Mouse (Mus musculus): ENCODE measurements at regions not wholly inside any gene's neighbourhood (a gene's known extent, or its start where the extent isn't known, plus 50 kb on each side); places are given as distances from the start of the nearest gene placed in this dataset.

GRCm38 (mm10) chr4:26965831-26966230, 619.1 kb upstream of the Manea start:
- no peak for ATAC-seq (ENCODE audit: low TSS enrichment)

GRCm38 (mm10) chr4:26964850-26965249, 618.2 kb upstream of the Manea start:
- ATAC-seq (ENCODE audit: low TSS enrichment): no peak

GRCm38 (mm10) chr4:26944617-26945016, 597.9 kb upstream of the Manea start:
- no peak for ATAC-seq (ENCODE audit: low TSS enrichment)

- ATAC-seq (ENCODE audit: low TSS enrichment): peak; percentile 93
Measured at GRCm38 (mm10) chr4:26933988-26934798, 587.5 kb upstream of the Manea start.

GRCm38 (mm10) chr4:26929879-26930481, 583.3 kb upstream of the Manea start:
- ATAC-seq (ENCODE audit: low TSS enrichment): peak; percentile 94

DNA sequence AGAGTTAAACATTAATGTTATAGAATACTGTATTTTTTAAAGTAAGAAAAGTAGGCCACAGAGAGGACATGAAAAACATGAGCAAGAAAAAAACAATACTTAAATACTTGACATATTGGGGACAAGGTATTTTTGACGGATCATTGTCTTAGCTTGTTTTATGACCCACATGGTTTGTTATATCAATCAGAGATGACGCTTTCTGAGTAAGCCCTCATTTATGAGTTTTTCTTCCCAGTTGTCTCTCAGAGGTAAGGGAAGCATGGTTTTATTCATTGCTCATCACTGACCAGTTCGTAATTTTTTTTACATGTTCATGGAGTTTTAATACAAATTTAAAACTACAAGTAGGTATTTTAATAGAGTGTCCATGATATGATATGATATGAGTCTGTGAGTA, 579.4 kb upstream of the Manea start:
- no peak for ATAC-seq (ENCODE audit: low TSS enrichment)

DNA sequence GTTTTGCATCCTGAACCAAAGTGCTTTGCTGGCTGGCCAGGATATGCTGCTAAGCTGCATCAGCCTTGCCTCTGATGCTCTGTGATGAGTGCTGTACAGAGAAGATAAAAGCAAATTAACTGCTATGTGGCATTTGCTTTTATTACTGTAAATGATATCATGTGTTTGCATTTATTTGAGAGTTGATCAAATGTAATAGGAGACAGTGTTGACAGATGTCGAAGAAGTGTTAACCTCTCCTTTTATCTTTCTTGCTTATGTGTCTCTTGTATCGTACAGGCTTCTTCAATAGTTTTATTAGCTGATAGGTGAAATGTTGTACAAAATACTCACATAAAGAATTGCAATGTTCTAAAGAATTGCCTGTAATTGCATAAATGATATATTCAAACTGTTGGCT, 541.8 kb upstream of the Manea start:
- no peak for ATAC-seq (ENCODE audit: low TSS enrichment)

DNA sequence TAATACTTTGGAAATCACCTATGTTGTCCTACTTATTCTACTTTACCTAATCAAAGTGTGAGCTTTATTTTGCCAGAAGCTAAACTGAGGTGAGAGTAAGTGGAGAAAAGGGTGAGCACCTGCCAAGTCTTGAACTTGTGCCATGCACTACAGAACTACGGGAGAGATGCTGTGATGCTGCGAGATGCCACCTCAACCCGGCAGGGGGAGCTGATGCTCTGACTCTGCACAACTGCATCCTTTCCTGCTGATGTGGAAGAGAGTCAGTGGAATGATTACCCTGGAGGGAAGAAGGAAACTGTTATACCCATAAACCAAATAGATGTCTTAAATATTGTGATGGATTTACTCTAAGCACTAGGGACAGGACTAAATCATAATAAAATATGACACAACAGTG, 532.3 kb upstream of the Manea start:
- no peak for ATAC-seq (ENCODE audit: low TSS enrichment)

DNA sequence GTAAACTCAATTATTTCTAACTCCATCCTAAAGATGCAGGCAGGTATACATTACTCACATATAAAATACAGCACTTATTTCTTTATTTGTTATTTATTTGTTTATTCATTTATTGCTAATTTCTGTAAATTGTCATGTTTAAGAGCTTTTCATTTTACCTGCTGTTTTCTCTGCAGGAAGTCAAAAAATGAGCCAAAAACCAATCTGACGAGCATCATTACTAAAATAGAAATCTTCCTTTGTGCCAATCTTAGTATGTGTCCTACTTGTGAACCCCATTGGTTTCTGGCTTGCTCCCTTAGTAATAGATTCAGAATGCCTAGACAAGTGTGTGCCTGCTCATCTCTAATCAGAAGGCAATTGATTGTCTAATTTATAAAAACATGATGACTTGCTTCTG, 495.1 kb upstream of the Manea start:
- no peak for ATAC-seq (ENCODE audit: low TSS enrichment)

DNA sequence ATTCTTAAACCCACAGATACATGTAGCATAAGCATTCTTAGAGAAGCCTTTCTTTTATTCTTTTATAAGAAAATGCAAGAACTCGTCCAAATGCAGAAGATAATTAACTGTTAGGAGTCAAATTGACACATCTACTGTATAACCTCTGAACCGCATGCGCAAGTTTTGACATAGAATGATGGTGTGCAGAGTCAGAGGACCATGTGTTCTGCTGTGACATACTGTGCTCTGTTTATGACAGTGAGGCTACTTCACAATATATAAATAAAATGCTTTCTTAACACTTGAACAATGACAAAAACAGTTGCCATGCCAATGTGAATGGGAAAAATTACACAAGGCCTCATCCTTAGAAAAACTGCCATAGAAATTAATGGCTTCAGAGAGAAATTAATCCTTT, 454.1 kb upstream of the Manea start:
- ATAC-seq (ENCODE audit: low TSS enrichment): no peak

DNA sequence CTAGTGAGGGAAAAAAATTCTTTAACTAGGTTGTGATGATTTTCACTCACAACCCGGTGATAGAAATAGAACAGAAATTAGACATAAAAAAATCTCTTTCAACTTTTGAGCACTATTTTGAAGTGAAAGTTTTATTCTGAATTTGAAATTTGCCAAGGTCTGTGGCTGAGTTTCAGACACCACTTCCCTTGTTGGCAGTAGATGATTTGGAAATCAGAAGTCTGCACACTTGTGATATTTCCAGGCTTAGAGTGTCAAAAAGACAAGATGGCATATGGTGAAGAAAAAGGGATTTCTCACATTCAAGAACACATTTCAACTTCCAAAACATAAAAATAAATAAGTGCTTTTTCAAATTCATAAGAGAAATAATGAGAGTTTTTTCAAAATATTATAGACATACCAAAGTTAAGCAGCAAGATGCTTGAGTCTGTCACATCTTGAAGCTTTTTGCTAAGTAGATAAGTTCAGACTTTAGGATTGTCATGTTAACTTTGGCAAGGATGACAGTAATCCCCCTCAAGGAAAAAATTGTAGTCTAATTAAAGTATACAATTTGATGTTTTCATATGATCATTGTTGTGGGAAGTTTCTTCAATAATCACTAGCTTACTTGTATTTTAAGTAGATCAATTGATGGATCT, 446.6 kb upstream of the Manea start:
- ATAC-seq (ENCODE audit: low TSS enrichment): peak; percentile 94

DNA sequence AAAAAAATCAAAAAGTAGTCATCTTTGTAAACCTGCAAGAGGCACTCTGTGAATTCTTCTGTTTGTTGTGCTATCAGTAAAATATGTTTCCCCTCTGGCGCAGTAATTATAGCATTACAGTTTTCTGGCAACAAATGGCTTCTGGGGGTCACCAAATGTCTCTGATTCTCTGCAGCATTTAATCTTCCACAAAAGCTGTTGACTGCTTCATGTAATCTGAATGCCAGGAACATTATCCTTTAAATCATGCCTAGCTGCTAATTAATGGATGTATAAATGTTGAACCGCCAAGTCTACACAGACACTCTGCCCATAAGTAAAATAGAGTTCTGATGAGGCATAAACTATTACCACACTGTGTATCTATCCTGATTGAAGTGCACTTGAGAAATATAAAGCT, 421.2 kb upstream of the Manea start:
- ATAC-seq (ENCODE audit: low TSS enrichment): no peak

DNA sequence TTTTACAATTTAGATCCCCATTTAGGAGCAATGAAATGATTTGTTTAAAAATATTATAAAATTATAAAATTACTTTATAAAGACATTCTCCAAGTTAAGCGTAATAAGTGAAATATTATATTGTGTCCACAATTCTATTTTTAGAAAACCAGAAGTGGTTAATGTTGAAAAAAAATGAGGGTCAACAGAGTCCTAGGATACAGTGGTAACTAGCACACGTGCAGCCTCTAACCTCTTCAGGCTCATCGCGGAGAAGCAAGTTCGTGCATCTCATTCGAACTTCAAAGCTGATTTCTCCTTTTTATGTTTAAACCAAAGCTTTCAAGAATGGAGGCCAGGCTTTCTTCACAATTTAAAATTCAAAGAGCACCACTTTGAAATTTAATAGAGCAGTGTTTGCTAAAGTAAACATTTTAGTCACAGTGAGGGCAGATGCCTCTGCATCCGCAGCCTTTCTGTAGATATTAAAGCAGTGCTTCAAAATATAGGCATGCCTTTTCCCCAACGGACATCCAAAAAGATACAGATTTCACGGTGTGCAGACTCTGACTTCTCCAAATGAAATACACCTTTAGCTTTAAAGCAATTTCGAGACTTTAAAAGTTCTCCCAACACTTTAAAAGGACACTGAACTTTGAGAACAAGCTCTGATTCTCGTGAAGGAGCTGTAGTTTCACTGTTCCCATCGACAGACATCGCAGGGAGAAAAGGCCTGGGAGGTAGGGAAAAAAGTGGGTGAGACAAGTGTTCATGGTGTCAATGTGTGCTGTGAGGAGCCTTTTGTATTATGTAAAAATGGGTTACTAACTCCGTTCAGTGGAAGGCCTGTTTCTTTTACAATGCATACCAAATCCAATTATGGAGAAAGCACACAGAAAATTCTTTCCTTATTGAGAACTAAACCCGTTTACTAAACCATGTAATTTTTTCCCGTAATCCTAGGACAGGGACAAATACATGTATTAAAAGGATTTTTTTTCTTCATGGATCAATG, 419.8 kb upstream of the Manea start:
- ATAC-seq (ENCODE audit: low TSS enrichment): peak; percentile 83

DNA sequence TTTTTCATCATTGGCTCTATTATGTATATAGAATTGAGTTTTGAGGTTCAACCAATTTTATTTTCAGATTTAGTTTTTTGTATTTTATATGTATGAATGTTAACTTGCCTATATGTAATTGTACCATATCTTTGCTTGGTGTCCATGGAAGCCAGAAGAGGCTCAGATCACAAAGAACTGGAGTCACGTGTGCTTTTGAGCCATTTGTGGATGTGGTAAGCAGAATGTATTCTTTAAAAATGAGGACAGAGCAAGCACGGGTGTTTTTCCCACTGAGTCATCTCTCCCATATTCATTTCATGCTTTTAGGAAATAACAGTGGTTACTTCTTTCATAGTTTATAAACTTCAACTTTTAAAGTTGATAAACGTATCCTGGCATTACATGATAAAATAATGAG, 394.1 kb upstream of the Manea start:
- ATAC-seq (ENCODE audit: low TSS enrichment): peak; percentile 76

DNA sequence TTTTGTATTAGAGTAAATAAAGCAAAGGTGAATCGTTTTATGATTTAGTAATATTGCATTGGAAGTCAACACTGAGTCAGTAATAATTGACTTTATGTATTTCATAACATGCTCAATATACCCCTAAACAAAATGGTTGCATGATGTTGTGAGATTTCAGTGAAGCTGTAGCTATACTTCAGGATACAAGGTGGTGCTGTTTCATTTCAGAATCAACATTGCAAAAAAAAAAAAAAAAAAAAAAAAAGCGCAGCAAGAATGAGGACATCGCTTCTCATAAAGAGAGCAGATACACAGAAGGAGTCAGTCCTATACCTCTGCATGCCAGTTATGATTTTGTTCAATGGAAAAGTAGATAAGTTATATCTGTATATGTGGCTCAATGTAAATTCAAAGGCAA, 389.7 kb upstream of the Manea start:
- ATAC-seq (ENCODE audit: low TSS enrichment): peak; percentile 89

GRCm38 (mm10) chr4:26714437-26714836, 367.7 kb upstream of the Manea start:
- ATAC-seq (ENCODE audit: low TSS enrichment): no peak

- ATAC-seq (ENCODE audit: low TSS enrichment): peak; percentile 95
Measured at GRCm38 (mm10) chr4:26709964-26710363, 363.3 kb upstream of the Manea start.

DNA sequence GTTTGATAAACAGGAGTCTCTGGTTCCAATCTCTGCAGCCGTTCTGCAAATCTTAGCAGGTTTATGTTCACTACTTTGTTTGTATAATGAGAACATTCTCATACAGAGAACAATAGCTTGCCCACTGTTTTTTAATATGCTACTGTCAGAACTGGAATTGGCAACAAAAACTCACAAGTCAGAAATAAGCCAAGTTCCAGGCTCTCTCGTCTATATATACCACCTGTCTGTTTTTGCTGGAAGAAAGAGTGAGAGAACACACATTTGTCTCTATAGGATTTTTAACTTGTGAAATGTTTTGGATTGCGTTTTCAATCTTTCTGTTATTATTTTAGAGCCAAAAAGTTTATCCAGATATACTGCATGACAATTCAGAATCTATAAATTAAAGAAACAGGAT, 349.3 kb upstream of the Manea start:
- peak; percentile 80 for ATAC-seq (ENCODE audit: low TSS enrichment)

Measured in frontal cortex, adult (tissue).